ENCODE assay signal across 11 mouse cellular contexts in the genomic region with DNA sequence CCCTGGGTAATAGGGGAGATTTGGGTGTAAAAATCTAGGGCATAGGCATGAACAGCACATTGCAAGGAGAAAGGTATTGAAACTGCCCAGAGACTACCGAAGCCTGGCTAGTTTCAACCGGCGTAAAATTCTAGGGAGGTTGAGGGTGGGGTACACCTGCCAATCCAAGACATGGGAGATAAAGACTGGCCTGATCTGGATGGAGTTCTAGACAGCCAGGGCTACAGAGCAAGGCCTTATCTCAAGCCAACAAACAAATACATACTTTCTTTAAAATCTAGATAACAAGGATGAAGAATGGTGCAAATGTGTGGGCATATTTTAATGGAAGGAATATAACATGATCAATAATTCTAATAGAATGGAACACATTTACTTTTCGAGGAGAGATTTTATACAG. TPM values are rescaled to one million over a fixed set of nuclear protein-coding genes. Genes with fewer than 3 reads are reported as not detected.
DNase-seq lines count a peak whose midpoint lies in the region; ATAC-seq lines count a peak whose summit lies in the region.
"Had no signal": no experiment of that assay in that cellular context is flagged by ENCODE, and none has a peak within 500 bp of the region (broad histone marks: within the 10 kb centered on the region; RNA-seq: fewer than 3 reads in every experiment).

No protein-coding gene starts in this region.

- no peak for DNase-seq in heart, postnatal 4 days
- peak; percentile 67 for DNase-seq in c-Kit-positive CD71-positive TER-119-positive erythroid progenitor cells, embryonic 14.5 days (ENCODE audit: low spot score)
- DNase-seq in intestine, embryonic 14.5 days (ENCODE audit: low spot score), result no peak
- no peak for DNase-seq in adrenal gland, adult 18-20 months (ENCODE audit: low spot score in 2 of 2)
- DNase-seq in frontal cortex, postnatal 36 days (ENCODE audit: low spot score in 2 of 2), result no peak
- no peak for DNase-seq in gastrocnemius, postnatal 10 days
- DNase-seq: B cell, adult 2 months had no signal

- 34% methylated on average over 4 of the region's 4 CpGs for WGBS in heart, embryonic 11.5 days (ENCODE audit: insufficient replicate concordance)
- 42% methylated on average over 4 of the region's 4 CpGs for WGBS in intestine, embryonic 14.5 days
- 56% methylated on average over 4 of the region's 4 CpGs for WGBS in midbrain, embryonic 13.5 days

- H3K9ac ChIP-seq in heart, embryonic 11.5 days (ENCODE audit: low read depth, low read length), result no peak overlapping the region
- no peak overlapping the region for H3K9ac ChIP-seq in intestine, embryonic 14.5 days (ENCODE audit: low read length)
- H3K9ac ChIP-seq in midbrain, embryonic 13.5 days (replicated peaks), result peak overlapping the region; percentile 77

- peak overlapping the region; percentile 56 for H3K4me3 ChIP-seq in heart, embryonic 11.5 days (ENCODE audit: low read depth, low read length)
- H3K4me3 ChIP-seq in intestine, embryonic 14.5 days (ENCODE audit: low read depth, low read length), result peak overlapping the region; percentile 72
- peak overlapping the region; percentile 67 for H3K4me3 ChIP-seq in midbrain, embryonic 13.5 days (replicated peaks)

- peaks cover 3% of the 10 kb centered on the region for H3K36me3 ChIP-seq in heart, embryonic 11.5 days (ENCODE audit: control insufficient read depth, insufficient read depth, low read length)
- H3K36me3 ChIP-seq in intestine, embryonic 14.5 days (ENCODE audit: control insufficient read depth, insufficient read depth, low read length), result peaks cover 11% of the 10 kb centered on the region
- H3K36me3 ChIP-seq in midbrain, embryonic 13.5 days, result peaks cover 35% of the 10 kb centered on the region

- H3K27ac ChIP-seq in heart, embryonic 11.5 days (ENCODE audit: low read depth, low read length), result no peak overlapping the region
- no peak overlapping the region for H3K27ac ChIP-seq in intestine, embryonic 14.5 days (ENCODE audit: low read depth)
- 0 out of 2 replicates have a peak overlapping the region, but pooled peaks have one; percentile 73 for H3K27ac ChIP-seq in midbrain, embryonic 13.5 days

- H3K27me3 ChIP-seq in heart, embryonic 11.5 days (ENCODE audit: control insufficient read depth, insufficient read depth, low read length), result no peaks in the 10 kb centered on the region
- no peaks in the 10 kb centered on the region for H3K27me3 ChIP-seq in intestine, embryonic 14.5 days (replicated peaks; ENCODE audit: control insufficient read depth, insufficient read depth, low read length)
- H3K27me3 ChIP-seq in midbrain, embryonic 13.5 days, result peaks cover 32% of the 10 kb centered on the region

- no peak for ATAC-seq in heart, embryonic 11.5 days (replicated peaks; ENCODE audit: insufficient number of reproducible peaks, low FRiP score, low TSS enrichment)
- no peak for ATAC-seq in intestine, embryonic 14.5 days (replicated peaks; ENCODE audit: low FRiP score, low TSS enrichment, low read depth)
- no peak for ATAC-seq in midbrain, embryonic 13.5 days

- H3K9me3 ChIP-seq in heart, embryonic 11.5 days (replicated peaks; ENCODE audit: control insufficient read depth, low read length), result no peaks in the 10 kb centered on the region
- no peaks in the 10 kb centered on the region for H3K9me3 ChIP-seq in intestine, embryonic 14.5 days (ENCODE audit: control insufficient read depth, low read length)
- H3K9me3 ChIP-seq in midbrain, embryonic 13.5 days, result no peaks in the 10 kb centered on the region

- 0 out of 2 replicates have a peak, but pooled peaks cover 2% of the 10 kb centered on the region for H3K4me1 ChIP-seq in heart, embryonic 11.5 days (ENCODE audit: control insufficient read depth, insufficient read depth, low read length)
- peaks cover 19% of the 10 kb centered on the region for H3K4me1 ChIP-seq in intestine, embryonic 14.5 days (replicated peaks; ENCODE audit: control insufficient read depth, insufficient read depth, low read length)
- peaks cover 30% of the 10 kb centered on the region for H3K4me1 ChIP-seq in midbrain, embryonic 13.5 days (replicated peaks)

- H3K4me2 ChIP-seq in heart, embryonic 11.5 days, result peak overlapping the region; percentile 80
- peak overlapping the region; percentile 80 for H3K4me2 ChIP-seq in intestine, embryonic 14.5 days (ENCODE audit: low read length)
- H3K4me2 ChIP-seq in midbrain, embryonic 13.5 days (replicated peaks), result peak overlapping the region; percentile 71

RNA-seq across cellular contexts. Expression of a gene that starts 1.0 kb away (rescaled TPM):
- polyA plus RNA-seq in heart, embryonic 11.5 days (2014; fragmentation: Nextera tagmentation; extraction: Ambion mirVana), result 33.3 and 34.1 TPM in 2 replicates
- total RNA-seq in heart, postnatal 4 days (2021), result 10 to 100 TPM; 18.4 to 19.8 TPM
- 39.8 and 40.0 TPM in 2 replicates for polyA plus RNA-seq in intestine, embryonic 14.5 days (2014; fragmentation: Nextera tagmentation; extraction: Ambion mirVana)
- polyA plus RNA-seq in midbrain, embryonic 13.5 days (2015; fragmentation: Nextera tagmentation; extraction: Ambion mirVana), result 67.2 and 84.3 TPM in 2 replicates
- total RNA-seq in adrenal gland, adult 18-20 months (2021), result 10 to 100 TPM; 18.3 to 19.4 TPM
- 1 to 10 TPM; 6.1 to 8.1 TPM for total RNA-seq in gastrocnemius, postnatal 10 days (2021)

RNA-seq across cellular contexts. Expression of a gene that starts 2.4 kb away (rescaled TPM):
- polyA plus RNA-seq in heart, embryonic 11.5 days (2014; fragmentation: Nextera tagmentation; extraction: Ambion mirVana), result 1.6 and 2.1 TPM in 2 replicates
- 1 to 10 TPM in 1 of 2 experiments, not detected in 1; 3.7 TPM for total RNA-seq in heart, postnatal 4 days (2021)
- polyA plus RNA-seq in intestine, embryonic 14.5 days (2014; fragmentation: Nextera tagmentation; extraction: Ambion mirVana), result 0.50 and 1.2 TPM in 2 replicates
- 0.53 TPM in 1 of 2 replicates, not detected in the other for polyA plus RNA-seq in midbrain, embryonic 13.5 days (2015; fragmentation: Nextera tagmentation; extraction: Ambion mirVana)
- total RNA-seq in adrenal gland, adult 18-20 months (2021), result 1 to 10 TPM in 1 of 2 experiments, not detected in 1; 1.7 TPM
- not detected for total RNA-seq in gastrocnemius, postnatal 10 days (2021)
- total RNA-seq: hematopoietic stem cell, adult 5-6 weeks had no signal
- polyA plus RNA-seq: brain, embryonic 14.5 days had no signal

RNA-seq across cellular contexts. Expression of a gene that starts 17.3 kb away (rescaled TPM):
- 28.9 and 31.5 TPM in 2 replicates for polyA plus RNA-seq in heart, embryonic 11.5 days (2014; fragmentation: Nextera tagmentation; extraction: Ambion mirVana)
- total RNA-seq in heart, postnatal 4 days (2021), result 100 to 1,000 TPM; 238 to 255 TPM
- polyA plus RNA-seq in intestine, embryonic 14.5 days (2014; fragmentation: Nextera tagmentation; extraction: Ambion mirVana), result 97.9 and 110 TPM in 2 replicates
- 8.0 and 9.1 TPM in 2 replicates for polyA plus RNA-seq in midbrain, embryonic 13.5 days (2015; fragmentation: Nextera tagmentation; extraction: Ambion mirVana)
- total RNA-seq in adrenal gland, adult 18-20 months (2021), result 10 to 100 TPM; 88.5 to 90.6 TPM
- 100 to 1,000 TPM; 131 to 165 TPM for total RNA-seq in gastrocnemius, postnatal 10 days (2021)
- total RNA-seq: hematopoietic stem cell, adult 5-6 weeks had no signal
